Mouse (Mus musculus): ENCODE results near the gene Rufy4.
A peak's percentile ranks its signal among the peaks of the same experiment; 100 is the strongest.

Rufy4 gene

DNA sequence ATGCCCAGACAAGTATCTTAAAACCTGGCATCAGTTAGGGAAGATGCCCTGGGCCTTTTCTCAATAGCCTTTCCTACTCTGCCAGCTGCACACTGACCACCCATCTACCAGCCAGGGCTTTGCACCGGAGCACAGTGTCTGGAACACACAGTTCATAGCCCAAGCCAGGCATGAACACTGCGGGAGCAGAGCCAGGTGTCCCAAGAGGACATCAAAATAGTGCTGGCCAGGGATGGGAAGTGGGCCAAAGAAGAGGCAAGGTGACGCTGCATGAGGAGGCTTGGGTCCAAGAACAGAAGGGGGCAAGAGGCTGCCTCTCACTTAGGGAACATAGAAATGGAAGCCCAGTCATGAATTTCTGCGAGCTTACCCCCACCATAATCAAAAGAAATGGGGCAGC lies 19.7 kb upstream of the Rufy4 start:
- DNase-seq (ENCODE audit: low spot score in 2 of 2) = no peak

DNA sequence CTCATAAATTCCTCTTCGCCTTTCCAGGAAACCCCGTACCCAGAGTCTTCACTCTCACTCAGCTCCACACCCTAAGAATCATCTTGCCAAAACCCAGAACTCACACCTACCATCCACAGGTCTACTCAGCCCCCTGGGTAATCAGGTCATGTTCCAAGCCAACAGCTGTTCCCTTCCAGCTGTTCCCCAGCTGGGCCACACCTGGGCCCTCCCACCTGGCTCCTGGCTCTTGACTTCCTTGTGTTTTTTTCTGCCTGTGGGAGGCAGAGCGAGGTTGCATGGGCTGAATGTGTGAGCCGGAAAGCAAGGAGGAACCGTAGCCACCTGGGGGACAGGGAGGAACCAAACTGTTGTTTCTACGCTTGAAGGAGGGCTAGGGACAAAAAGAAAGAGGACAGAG lies 19.1 kb upstream of the Rufy4 start:
- DNase-seq (ENCODE audit: low spot score in 2 of 2) = no peak

- DNase-seq (ENCODE audit: low spot score in 2 of 2) = no peak
These were observed 17.3 kb upstream of the Rufy4 start for GRCm38 (mm10) chr1:74107931-74108618.

DNA sequence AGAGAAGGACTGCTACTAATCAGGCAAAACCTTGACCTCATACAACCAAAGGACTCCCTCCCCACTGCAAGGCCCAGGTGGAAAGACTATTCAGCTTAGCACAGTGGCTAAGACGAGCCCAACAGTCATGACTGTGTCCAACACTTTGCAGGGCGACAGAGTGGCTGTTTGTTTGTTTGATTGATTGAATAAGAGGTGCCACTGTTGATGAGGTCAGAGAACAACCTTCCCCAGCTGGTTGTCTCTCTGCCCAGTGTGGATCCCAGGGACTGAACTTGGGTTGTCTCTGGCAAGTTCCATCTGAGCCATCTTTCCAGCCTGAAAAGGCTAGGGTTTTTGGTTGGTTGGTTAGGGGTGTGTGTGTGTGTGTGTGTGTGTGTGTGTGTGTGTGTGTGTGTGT lies 15.7 kb upstream of the Rufy4 start:
- no peak for DNase-seq (ENCODE audit: low spot score in 2 of 2)

DNA sequence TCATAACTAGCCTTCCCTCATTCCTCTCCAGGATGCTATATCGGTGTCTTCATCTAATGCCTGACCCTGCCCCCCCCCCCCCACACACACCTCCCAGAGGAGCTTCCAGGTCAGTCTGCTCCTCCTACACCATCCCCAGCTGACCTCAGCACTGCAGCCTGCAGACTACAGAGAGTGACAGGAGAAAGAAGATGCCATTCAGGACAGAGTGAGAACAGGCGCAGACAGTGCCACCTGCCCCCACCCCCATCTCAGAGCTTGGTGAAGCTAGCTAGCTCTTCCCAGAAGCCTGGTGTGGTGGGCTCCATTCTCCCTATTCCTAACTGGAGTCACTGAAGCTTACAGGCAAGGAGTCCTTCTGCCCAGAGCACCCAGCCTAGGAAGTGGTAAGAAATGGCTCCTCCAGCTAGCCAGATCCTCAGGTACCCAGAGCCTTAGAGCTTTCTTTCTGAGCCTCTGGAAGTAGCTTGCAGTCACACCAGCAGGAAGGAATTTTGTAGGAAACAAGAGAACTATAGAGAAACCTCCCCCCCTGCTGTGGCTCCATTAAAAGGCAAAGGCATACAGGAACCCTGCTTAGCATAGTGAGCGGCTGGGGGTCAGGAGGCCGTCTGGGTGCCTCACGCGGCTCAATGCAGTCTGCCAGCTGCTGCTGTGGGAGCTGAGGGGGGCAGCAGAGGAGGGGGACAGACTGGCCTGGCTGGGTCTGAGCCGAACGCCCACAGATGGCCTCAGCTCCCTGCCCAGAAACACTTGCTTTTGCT lies 14.2 kb upstream of the Rufy4 start:
- no peak for DNase-seq (ENCODE audit: low spot score in 2 of 2)

DNA sequence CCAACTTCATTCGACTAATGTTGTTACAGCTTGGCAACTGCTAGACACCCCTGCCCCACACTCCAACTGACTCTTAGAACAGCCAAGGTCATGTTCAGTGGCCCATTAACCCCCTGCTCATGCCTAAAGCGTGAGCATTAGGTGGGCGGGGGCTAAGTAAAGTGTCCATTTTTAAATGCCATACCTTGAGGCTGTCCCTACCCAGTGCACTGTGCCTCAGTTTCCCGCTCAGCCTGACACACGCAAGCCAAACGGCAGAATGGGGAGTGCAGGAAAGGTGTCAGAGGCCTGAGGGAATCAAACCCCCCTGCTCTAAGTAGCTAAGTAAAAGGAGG lies 13.7 kb upstream of the Rufy4 start:
- no peak for DNase-seq (ENCODE audit: low spot score in 2 of 2)

DNA sequence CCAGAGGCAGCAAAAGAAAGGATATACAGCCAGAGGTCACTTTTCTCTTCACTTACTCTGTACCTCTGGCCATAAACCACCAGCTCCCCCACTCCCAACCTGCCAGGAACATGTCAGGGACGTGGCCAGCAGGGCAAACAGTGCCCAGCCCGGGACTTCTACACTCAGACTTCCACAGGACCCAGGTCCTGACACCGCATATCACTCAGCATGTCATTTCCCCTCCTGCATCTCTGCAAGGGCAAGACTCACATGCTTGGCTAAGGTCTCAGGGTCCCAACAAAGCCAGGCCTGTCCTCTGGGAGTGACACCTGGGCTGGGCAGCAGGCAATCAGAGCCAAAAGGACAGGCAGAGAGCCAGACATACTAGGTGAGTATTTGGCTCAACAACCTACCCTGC lies 12.3 kb upstream of the Rufy4 start:
- DNase-seq (ENCODE audit: low spot score in 2 of 2) = no peak

DNA sequence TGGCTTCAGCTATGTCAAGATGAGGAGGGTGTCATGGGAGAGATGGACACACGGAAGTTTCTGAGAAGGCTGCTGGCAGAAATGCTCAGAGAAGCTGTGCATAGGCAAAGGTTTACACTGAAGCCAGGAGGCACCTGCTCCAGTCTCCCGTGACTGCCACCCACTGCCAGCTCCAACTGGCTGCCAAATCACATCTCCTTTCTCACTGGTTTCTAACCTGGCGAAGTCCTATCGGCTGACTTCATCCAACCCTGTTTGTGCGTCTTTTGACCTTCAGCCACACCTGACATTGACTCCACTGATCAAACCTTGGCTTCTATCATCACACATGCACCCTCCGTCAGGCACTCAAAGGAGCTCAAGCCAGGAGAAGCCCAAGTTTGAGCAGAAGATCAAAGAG lies 7.5 kb upstream of the Rufy4 start:
- no peak for DNase-seq (ENCODE audit: low spot score in 2 of 2)

DNA sequence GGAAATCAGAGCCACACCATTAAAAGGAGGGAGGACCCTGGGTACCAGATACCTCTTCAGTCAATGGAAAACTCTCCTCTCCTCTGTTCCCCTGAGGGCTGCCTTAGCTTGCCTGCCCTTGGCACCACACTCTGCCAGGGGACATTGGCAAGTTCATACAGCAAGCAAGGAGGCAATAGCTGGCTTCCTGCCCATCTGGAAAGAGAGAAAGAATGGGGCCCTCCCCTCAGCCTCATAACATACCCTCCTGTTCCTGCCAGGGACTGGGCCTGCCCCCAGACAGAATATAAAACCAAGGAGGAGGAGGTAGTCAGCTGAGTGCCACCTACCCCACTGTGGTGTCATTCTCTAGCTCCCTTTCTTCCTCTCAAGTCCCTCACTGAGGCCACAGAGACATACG lies 6.2 kb upstream of the Rufy4 start:
- DNase-seq (ENCODE audit: low spot score in 2 of 2) = no peak

GRCm38 (mm10) chr1:74121138-74121537 lies 4.2 kb upstream of the Rufy4 start:
- DNase-seq (ENCODE audit: low spot score in 2 of 2) = no peak

- DNase-seq (ENCODE audit: low spot score in 2 of 2) = peak in 1 of 2 experiments; percentile 55
These were observed 3.3 kb upstream of the Rufy4 start for GRCm38 (mm10) chr1:74121821-74122576.

GRCm38 (mm10) chr1:74123215-74123614 lies 2.1 kb upstream of the Rufy4 start:
- DNase-seq (ENCODE audit: low spot score in 2 of 2) = no peak

DNA sequence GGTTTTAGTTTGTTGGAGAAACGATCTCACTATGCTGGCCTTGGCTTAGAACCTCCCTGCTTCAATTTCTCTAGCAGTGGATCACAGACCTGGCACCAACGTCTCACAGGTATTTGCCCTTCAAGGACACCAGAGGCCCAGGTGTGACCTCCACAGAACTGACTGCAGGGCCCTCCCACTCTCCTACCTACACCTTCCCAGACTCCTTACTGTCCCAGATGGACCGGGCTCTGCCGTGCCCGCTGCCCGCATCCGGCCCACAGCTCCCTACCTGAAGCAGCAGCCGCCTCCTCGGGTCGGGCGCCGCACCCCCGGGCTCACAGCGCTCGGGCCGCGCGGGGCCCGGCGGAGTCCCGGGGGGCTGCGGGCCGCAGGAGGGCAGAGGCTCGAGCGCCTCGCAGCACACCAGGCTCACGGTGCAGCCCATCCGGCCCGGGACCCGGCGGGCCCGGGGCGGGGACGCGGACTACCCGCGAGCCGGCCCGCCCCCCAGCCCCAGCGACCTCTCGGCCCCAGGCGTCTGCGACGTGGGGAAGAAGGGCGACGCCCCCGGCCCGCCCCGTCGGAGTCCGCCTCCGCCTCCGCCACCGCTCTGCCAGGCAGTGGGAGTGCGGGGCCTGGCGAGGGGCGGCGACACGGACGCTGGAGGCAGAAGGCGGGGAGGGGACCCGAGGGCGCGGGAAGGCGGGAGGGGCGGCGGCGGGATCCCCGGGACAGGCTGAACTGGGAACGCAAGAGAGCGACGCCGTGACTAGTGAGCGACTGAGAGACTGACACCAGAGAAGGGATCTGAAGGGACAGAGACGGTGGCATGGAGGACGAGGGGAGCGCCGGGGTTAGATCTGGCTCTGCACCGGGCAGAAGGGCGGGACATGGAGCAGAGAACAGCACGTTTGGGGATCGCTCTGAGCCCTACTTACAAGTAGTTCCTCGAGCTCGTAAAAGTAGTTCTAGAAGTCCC lies 1.0 kb upstream of the Rufy4 start, which contains the start of gene Tns1:
Tns1 (minus strand) TSS at position 429 of the 961 bp plus-strand sequence.
- no peak for DNase-seq (ENCODE audit: low spot score in 2 of 2)

- DNase-seq (ENCODE audit: low spot score in 2 of 2) = no peak
These were observed 5.7 kb downstream of the Rufy4 start for GRCm38 (mm10) chr1:74130883-74131659.

DNA sequence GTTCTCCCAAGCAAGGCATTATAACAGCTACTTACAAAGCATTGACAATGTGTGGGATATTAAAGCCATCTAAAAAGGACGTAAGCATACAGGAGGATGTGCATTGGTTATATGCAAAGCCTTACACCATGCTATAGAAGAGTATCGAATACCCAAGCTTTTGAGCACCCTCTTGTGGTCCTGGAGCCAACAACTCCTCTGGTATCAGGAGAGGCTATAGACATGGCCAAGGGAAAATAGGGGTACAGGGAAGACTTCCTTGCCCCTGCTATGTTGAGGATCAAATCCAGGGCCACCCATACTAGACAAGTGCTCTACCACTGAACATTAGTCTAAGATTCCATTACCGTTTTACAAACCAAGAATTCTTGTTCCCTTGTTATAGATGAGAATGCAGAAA lies 6.7 kb downstream of the Rufy4 start:
- no peak for DNase-seq (ENCODE audit: low spot score in 2 of 2)

GRCm38 (mm10) chr1:74133954-74134353 lies 8.6 kb downstream of the Rufy4 start:
- no peak for DNase-seq (ENCODE audit: low spot score in 2 of 2)

DNA sequence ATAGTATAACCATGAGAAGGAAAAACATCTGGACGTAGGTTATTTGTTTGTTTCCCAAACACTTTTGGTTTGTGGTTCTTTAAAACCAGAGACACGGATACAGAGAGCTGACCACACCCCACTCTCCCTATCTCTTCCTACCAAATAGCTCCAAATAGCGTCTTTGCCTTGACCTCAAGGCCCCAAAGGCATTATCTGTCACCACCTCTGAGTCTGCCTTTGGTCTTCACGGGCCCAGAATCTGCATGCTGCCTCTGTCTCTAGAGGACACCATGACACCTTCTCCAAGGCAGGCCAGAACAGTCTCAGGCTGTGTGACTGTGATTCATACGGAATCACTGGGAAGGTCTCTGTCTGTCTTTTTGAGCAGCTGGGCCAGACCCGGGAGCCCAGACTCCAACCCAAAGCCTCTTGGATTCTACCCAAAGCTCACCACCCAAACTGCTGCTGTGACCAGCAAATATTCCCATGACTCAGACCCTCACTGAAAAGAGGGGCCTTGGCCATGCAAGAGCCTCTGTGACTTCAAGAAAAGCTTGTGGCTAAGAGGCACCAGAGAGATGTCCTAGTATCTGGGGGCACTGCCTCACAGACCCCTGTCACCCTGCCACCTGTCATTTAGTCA lies 10.1 kb downstream of the Rufy4 start:
- DNase-seq (ENCODE audit: low spot score in 2 of 2) = no peak

GRCm38 (mm10) chr1:74139415-74139814 lies 14.1 kb downstream of the Rufy4 start:
- no peak for DNase-seq (ENCODE audit: low spot score in 2 of 2)

DNA sequence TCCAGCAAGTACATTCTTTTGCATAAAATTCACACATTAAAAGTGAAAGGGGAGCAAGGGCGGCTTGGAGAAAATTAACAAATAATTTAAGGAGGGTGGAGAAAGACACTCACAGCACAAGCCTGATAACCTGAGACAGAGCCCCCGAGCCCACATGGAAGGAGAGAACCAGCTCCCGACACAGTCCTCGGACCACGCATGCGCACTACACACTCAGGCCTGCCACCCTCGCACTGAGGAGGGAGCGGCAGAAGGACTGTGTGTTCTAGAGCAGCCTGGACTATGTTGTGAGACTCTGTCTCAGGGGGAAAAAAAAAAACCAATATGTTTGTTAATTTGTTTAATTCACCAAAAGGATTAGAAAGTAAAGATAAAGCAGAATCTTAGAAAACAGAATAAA lies 16.4 kb downstream of the Rufy4 start:
- no peak for DNase-seq (ENCODE audit: low spot score in 2 of 2)

GRCm38 (mm10) chr1:74149106-74149885 lies 24.0 kb downstream of the Rufy4 start:
- DNase-seq (ENCODE audit: low spot score in 2 of 2) = no peak
